Mouse (Mus musculus): ENCODE measurements at regions not wholly inside any gene's neighbourhood (a gene's known extent, or its start where the extent isn't known, plus 50 kb on each side); places are given as distances from the start of the nearest gene placed in this dataset.
"Not testable (repeated sequence)": the region's sequence is repeated elsewhere in the genome, so short reads cannot be mapped to it uniquely, and the experiment has no call there.

DNA sequence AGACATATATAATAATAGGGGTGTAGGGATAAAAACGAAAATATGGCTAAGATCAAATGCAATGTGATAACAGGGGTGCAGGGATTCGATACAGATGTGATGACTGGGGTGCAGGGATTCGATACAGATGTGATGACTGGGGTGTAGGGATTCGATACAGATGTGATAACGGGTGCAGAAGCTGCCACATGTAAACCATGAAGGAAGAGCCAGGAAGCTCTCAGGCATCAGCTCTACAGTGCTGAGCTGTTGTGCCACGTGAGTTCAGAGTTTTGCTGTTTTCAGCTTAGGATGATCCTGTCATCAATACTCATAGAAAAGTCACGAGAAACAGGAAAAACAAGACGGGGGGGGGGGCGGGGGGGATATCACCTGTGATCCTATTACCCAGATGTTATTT lies 221.2 kb upstream of the Klf3 start:
- DNase-seq (ENCODE audit: low spot score in 2 of 2) = no peak

DNA sequence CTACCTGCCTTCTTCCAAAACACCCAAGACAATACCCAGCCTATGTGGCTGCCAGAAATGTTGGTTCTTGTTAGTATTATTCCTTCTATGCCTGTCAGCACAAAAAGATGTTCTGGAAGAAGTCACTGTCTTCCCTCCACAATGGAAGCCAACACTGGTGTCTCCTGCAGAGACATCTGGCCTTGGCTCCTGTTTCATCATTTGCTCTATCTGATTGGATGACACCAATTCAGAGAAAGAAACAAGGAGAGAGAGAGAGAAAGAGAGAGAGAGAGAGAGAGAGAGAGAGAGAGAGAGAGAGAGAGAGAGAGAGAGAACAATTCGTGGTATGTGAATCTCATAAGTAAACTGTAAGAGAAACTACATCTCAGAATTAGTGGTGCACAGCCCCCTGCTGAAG lies 218.9 kb upstream of the Klf3 start:
- DNase-seq (ENCODE audit: low spot score in 2 of 2) = no peak

DNA sequence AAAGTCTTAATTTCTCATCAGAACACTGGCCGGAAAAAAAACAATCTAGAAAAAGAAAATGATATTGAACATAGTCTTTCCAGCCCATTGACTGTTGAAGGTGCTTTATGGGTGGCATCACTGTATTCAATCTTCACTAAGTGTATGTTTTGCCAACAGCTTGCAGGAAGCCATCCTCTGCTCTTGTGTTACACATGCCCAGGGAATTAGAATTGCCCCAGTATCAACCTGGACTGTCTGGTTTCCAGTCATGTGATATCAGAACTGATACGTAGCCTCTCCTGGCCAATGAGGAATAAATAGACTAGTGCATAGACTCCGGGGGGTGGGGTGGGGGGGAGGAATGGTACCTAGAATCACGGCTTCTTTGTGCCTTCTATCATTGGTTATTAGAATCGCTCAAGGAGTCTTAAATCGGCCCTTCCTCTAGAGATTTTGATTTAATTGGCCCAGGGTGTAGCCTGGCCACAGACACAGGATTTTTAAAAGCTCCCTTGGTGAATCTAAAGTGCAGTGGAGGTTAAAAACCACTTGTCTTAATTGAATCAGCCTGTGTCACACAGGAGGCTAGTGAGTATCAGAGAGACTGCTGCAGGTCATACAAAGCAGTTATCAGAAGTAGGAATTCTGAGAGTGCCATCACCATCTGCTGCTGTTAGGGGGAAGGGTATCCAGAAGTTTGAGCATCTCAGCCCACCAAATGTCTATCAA lies 218.0 kb upstream of the Klf3 start:
- DNase-seq (ENCODE audit: low spot score in 2 of 2) = no peak

DNA sequence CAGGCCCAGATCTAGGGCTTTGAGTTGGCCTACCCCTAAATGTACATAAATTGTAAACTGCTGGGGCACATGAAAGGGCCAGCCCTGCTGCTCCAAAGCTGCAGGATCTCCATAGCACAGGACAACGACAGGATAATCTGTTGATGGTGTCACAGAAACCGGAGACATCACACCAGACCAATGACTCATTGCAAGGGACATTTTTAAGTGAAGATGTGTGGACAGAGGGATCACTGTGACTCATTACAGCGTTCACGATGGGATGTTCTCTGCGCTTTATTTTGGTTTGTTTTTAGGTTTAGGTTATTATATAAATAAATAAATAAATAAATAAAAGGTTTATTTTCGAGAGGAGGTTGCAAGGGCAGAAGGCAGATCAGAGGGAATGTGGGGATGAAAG lies 216.9 kb upstream of the Klf3 start:
- no peak for DNase-seq (ENCODE audit: low spot score in 2 of 2)

DNA sequence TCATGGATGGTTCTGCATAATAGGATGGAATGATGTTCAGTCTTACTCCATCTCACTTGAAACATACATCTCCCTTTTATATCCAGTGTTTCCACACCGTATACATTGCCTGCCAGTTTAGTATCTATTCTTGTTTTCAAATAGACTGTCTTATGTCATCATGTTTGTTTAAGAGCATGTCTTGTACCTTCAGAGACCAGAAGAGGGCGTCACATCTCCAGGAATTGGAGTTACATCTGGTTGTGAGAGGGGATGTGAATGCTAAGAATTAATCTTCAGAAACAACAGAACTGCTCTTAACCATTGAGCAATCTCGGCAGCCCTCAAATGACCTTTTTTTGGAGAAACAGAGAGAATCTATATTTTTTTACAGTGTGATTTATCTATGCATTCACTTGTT lies 216.3 kb upstream of the Klf3 start:
- DNase-seq (ENCODE audit: low spot score in 2 of 2) = no peak

DNA sequence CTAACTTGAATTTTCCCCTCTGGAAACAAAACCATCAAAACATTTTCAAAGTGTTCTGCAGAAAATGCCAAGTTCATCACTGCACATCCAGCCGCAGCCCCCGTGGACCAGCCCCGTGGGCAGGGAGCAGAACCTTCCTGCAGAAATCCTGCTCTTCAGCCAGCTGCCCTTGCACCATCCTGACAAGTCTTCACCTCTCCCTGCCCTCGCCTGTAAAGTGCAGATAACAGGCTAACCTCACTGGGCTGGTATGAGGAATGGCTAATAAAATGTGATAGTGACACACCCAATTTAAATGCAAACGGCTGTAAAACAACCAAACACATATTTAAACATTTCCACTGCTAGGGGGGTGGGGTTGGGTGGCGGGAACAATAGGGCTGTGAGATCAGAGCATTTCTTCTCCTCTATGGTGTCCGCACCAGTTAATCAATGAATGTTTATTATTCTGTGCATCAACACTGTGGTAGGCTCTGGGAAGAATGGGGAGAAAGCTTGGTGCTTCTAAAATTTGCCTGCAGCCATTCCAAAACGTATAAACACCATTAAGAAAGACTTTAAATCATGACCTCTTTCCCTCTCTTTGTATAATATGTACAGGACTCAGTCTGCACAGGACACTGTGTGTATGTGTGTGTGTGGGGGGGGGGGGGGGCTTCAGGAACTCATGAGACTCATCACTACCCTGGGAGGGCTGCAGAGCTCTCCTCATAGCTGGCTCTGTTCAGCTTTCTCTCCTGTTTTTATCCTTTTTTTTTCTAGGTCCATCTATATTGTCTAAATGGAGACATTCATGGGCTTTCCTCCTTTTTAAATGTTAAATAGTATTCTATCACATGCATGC lies 215.1 kb upstream of the Klf3 start:
- DNase-seq (ENCODE audit: low spot score in 2 of 2) = no peak

DNA sequence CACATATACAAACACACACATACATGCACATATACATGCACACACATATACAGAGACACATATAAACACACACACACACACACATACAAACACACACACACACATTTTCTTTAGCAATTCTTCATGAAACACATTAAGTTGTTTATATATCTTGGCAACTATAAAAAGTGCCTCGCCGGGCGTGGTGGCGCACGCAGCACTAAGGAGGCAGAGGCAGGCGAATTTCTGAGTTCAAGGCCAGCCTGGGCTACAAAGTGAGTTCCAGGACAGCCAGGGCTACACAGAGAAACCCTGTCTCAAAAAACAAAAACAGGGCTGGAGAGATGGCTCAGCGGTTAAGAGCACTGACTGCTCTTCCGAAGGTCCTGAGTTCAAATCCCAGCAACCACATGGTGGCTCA lies 214.4 kb upstream of the Klf3 start:
- DNase-seq (ENCODE audit: low spot score in 2 of 2) = not testable (repeated sequence)

DNA sequence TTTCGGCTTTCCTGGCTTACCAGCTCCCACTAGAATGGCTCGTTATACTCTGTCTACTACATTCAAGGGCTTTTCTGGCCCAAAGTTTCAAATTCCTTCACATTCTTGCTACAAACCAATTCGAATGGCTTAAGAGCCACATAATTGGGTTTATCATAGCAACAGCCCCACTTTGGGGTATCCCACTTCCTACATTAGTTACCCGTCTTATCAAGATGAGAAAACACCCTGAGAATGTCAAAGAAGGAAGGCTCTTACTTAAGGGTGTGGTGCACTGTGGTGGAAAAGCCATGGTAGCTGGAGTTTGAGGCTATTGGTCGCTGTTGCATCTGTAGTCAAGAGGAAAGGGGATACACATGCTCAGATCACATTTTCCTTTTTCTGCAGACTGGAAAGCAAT lies 213.2 kb upstream of the Klf3 start:
- DNase-seq (ENCODE audit: low spot score in 2 of 2) = no peak

DNA sequence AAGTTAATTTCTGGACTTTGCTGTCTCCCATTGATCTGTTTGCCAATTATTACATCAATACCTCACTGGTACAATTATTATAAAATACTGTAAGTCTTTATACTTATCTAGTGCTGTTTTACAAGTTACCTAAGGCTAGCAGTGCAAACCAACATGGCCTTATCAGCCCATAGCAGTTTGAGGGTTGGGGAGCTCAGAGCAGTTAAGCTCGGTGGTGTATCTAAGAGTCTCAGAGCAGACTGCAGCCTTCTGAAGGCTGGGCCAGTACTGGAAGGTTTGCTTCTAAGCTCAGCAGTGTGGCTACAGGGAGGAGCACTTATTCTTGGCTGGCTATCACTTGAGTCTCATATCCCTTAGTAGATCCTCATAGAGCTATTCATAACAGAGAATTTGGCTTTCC lies 212.4 kb upstream of the Klf3 start:
- no peak for DNase-seq (ENCODE audit: low spot score in 2 of 2)

DNA sequence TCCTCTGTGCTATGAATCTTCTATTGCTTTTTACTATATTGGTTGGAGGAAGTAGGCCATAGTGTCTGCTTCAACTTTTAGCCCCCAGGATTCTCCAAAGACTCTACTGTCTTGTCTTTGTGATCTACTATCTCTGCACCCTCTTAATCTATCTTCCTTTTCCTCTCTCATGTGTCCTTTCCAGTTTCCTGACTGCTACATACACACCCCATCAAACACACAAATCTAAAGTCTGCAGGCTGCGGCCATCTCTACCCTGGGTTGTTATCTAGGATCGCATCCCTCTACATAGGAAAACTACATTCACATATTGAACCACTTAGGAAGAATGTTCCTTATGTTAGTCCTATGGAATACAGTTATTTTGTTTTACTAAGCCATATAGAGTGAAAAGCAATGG lies 211.4 kb upstream of the Klf3 start:
- DNase-seq (ENCODE audit: low spot score in 2 of 2) = no peak

DNA sequence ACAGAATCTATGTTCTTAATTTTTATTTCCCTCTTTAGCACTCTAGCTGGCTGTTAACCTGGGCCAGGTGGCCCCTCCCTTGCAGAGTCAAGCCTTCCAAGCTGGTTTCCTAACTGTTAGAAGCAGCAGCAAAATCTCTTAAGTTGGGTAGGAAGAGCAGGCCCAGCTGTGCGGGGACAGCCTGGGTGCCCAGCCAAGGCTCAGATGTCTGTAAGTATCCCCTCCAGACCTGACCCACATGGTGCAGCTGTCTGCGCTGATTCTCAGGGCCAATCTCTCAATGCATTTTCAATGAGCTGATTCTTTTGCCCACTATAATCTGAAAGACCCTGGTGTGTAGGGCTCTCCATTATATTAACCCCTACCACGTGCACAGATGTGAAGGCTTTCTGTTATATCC lies 208.0 kb upstream of the Klf3 start:
- DNase-seq (ENCODE audit: low spot score in 2 of 2) = no peak

DNA sequence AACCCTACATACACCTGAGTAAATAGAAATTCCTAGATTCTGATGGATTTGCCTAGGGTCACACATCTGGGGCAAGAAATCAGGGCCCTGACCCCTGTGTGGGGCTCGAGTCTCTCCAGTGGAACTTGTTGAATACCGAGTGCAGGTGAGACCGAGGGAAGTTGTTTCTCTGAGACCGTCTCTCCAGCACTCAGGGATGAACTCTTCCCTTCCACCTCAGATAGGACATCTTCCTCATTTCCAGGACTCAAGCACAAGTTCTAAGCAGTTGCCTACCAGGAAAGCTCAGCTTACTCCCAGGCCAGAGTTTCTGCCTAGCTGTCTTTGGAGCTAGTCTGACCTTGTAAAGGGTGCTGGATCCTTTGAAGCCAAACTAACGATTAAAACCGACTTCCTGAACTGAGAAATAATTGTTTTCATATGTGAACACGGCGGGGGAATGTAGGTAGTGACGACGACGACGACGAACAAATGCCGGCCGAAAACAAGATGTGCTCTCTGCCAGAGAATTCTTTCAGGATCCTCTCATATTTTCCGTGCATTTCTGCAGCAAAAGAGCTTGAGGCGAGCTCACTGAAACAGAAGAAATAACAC lies 207.3 kb upstream of the Klf3 start:
- no peak for DNase-seq (ENCODE audit: low spot score in 2 of 2)

DNA sequence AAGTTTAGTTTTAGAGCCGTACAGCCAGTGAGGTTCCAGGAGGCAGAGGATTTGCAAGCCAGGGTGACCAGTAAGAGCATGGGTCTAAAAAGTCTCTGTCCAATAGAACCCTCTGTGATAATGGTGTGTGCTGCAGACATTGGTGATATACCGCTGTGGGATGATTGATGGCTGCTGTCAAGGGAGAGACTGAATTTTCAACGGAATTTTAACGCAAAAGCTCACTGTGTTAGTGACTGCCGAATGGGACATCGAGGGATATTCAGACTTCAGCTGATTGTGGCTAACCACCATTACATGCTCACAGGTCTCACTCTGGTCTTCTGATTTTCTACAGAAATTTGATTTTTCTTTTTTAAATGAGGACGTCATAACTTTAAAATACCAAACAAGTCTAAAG lies 206.2 kb upstream of the Klf3 start:
- DNase-seq (ENCODE audit: low spot score in 2 of 2) = no peak

DNA sequence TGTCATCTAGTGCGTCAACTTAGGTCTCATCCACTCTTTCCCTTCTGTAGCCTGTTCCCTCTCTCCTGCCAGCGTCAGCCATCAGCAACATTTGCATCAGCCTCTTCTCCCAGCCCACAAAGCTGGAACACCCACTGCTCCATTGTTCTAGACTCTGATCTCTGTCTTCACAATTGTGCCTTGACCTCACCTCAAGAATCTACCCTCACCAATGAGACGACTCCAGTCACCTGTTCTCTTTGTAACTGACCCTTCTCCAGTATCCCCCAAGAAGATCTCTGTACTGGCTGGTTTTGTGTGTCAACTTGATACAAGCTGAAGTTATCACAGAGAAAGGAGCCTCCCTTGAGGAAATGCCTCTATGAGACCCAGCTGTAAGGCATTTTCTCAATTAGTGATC lies 205.7 kb upstream of the Klf3 start:
- DNase-seq (ENCODE audit: low spot score in 2 of 2) = no peak

DNA sequence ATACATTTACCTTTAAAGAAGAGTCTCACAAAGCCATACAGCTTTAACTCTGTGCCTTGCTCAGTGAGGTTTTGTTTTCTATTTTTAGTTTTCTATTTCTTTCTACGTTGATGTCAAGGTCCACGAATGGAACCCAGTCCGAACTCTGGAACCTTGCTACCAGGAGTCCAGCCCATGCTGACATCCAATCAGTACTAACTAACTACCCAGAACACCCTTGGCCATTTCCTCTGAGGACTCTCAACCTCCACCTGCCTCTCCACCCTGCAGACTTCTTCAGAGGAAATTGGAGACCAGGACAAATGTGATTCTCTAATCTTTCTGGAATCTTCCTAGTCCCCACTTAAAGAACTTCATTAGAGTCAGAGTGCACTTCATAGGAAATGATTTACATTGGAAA lies 204.6 kb upstream of the Klf3 start:
- DNase-seq (ENCODE audit: low spot score in 2 of 2) = no peak

DNA sequence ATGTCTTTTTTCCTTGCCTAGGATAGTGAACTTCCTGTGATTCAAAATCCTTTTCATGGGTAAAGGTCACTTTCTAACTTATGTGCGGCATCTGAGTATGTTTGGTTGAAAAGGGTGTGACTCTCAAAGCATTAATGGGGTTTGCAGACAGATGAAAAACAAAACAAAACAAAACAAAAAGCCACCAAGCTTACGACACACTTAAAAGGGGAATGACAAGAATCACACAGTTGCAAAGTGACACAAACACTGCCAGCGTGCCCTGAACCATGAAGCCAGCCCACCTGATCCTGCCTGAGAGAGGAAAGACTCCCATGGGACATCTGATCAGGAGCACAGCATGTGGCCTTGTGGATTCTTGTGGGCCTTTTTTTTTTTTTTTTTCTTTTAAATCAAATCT lies 204.2 kb upstream of the Klf3 start:
- no peak for DNase-seq (ENCODE audit: low spot score in 2 of 2)

DNA sequence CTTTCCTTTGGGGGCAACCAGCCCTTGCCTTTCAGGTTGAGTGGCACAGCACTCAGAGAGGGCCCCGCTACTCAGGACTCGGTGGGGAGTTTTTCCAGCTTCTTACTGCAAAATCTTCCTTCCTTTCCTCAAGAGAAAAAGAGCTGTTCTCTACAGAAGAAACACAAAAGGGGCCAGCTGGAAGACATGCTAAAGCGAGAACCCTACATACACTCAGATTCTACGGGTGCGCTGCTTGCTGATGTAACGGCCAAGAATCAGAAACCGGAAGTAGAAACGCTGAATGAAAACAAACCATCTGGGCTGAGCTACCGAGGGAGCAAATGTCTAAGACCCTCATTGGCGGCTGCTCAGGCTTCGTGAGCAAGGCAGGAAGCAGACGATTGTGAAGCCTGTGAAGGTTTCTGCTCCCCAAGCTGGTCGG lies 203.3 kb upstream of the Klf3 start:
- DNase-seq (ENCODE audit: low spot score in 2 of 2) = no peak

DNA sequence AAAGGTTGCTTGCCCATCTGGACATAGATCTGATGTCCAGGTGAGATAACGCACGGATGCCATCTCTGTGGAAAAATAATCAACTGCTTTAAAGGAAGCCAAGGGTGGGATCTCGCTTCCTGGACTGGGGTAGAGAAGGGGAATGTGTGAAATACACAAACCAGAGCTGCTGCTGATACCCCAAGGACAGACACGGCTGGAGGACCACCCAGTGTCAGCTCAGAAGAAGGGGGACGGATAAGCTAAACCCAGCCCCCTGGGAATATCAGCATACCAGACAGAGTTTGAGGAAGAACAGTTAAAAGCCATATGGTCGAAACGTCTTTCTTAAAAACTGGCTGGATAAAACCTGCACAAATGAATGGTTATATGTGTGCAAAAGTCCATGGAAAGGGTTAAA lies 202.8 kb upstream of the Klf3 start:
- no peak for DNase-seq (ENCODE audit: low spot score in 2 of 2)

DNA sequence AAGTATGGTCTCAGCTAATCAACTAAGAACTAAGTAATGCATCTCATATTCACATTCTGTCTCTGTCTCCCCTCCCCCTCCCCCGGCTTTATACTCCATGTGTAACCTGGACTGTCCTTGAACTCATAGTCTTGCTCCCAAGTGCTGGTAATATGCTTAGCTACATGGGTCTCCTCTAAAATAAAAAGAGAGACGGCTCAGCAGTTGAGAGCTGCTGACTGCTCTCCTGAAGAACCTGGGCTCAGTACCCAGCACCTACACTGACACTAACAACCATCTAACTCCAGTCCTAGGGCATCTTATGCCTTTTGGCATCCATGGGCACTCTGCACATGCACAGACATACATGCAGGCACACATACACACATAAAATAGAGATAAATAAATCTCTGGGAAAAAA lies 202.4 kb upstream of the Klf3 start:
- DNase-seq (ENCODE audit: low spot score in 2 of 2) = no peak

DNA sequence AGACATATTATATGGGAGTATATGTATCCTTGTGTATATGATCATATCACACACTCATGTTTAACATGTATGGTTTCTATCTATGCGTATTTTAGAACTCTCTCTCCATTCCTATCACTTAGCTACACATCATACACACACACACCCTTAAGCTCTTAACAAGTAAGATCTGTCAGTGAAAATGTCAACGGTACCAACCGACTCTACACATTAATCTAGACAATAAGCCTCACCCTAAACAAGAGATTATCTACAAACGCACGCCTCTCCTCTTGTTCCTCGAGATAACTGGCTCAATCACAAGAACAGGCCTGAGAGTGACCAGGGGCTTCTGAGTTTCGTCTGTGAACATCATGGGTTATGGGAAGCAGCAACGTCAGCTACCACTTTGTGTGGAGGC lies 201.9 kb upstream of the Klf3 start:
- no peak for DNase-seq (ENCODE audit: low spot score in 2 of 2)

DNA sequence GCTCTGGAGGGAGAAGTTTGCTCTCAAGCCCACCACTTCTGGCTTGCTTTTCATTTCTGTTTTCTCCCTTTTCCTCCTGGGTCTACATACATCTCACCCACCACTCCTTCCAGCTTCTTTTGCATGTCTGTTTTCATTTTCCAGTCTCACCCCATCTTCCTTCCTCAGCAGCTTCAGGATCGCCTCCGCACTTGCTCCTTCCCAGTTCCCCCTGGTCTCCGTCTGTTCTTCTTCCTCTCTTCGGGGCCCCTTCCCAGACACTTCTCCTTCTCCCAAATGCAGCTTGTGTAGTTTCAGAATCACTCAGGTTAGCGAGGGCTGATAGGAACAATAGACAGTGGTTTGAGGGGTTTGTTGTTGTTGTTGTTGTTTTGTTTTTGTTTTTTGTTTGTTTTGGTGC lies 201.4 kb upstream of the Klf3 start:
- no peak for DNase-seq (ENCODE audit: low spot score in 2 of 2)

DNA sequence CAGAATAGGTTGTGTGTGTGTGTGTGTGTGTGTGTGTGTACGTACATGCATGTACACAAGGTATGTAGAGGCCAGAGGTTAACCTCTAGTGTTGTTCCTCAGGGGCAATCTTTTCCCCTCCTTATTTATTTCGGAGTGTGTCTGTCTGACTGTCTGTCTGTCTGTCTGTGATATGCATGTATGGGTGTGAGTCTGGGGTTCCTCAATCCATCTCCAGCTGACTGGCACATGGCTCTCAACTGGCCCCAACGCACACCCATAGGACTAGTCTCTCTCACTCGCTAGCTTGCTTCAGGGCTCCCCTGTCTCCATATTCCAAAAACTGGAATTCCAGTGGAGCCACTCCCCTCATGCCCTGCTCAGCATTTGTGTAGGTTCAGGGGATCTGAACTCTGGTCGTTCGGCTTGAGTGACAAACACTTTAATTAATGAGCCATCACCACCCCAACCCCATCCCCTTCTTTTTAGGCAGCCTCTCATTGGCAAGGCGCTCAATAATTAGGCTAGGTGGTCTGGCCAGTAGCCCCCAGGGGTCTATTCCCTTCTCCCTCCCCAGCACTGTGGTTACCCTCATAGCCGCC lies 200.7 kb upstream of the Klf3 start:
- no peak for DNase-seq (ENCODE audit: low spot score in 2 of 2)

Data from adrenal gland, adult 18-20 months (tissue).